Mouse (Mus musculus) gastrocnemius, postnatal 36 days (tissue): ENCODE data around the gene Kcnq1. TPM values are rescaled to one million over a fixed set of nuclear protein-coding genes. Genes with fewer than 3 reads are reported as not detected.

Experiments
- DNase-seq, 2 experiments: peaks; one replicate each; pipeline ENCODE4 v3.0.0; 2022
- intact Hi-C: fragments of 180-260 bp; cut with DNase I; formaldehyde crosslinking; loops from one replicate; pipeline ENCODE4 v1.15.1; 2025
- total RNA-seq, 2 experiments: library from RNA; stranded (reverse); gene quantifications; 2 replicates each; pipeline ENCODE4 v1.2.3; 2021

The Kcnq1 gene
- total RNA-seq, 2 experiments from 2014 or later: 0.31 to 0.69 TPM

DNA sequence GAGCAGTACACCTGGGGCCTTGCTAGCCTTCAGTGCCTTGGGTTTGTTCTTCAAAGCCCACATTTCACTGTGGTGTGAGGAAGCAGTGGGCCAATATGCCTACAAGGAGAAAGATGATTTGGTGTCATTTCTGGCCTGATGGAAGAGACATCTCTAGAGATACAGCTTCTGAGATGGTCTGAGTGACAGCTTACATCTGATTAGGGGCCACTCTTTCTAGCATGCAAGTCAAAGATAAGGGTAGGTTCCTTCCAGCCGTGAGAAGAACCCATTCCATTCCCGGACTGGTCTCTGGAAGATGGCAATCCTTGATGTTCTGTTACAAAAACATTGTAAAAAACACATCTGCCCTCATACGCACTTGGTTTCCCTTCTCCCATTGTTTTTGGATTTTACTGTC is 63.2 kb downstream of the Kcnq1 start:
- intact Hi-C loops: no loop called here

DNA sequence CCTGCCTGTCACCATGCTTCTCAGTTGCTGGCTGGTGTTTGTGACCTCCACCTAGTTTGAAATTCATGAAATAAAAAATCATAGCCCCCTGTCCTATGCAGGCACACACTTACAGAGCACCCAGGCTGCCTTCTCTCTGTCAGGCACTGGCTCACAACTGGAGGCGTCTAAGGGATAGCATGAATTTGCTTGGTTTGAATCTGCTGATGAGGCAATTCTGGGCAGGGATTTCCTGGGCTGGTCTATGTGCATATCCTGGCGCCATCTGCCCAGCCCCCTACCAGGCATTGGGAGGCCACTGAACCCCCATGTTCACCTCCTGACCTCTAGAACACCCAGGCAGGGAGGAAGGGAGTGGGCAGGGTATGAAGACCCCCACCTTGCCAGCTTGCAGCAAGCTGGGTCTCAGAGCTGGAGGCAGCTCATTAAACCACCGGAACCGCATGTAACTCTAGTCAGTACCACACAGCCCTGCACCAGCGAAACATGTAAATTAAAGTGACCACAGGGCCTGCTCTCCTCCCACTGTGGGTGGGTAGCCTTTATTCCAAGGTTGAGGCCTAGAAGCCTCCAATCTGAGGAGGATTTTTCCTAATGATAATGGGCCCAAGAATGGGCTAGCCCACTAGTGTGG is 66.9 kb downstream of the Kcnq1 start:
- intact Hi-C loops: no loop called here
- no peak for DNase-seq

More for the DNA sequence above, 63.2 kb downstream of the Kcnq1 start:
- no peak for DNase-seq

DNA sequence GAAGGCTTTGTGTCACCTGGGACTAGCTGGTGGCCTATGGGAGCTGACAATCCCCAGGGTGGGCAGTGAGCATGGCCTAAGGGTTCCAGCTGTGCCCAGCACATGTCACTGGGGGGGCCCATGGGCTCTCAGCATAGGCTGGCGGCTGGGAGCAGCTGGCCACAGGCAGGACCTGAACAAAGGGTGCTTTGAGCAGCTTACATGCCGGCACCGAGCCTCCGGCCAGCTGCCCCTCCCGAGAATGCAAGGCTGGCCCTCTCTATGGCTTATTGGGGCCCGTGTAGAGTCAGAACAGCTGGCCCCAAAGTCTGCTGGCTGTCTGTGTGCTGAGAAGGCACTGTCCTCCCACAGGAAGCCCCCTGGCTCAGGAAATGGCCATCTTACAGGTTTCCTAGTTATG is 68.5 kb downstream of the Kcnq1 start:
- no peak for DNase-seq
- intact Hi-C loops: no loop called here

- intact Hi-C loops: no loop called here
- no peak for DNase-seq
These were observed 72.7 kb downstream of the Kcnq1 start for GRCm38 (mm10) chr7:143178831-143179230.

DNA sequence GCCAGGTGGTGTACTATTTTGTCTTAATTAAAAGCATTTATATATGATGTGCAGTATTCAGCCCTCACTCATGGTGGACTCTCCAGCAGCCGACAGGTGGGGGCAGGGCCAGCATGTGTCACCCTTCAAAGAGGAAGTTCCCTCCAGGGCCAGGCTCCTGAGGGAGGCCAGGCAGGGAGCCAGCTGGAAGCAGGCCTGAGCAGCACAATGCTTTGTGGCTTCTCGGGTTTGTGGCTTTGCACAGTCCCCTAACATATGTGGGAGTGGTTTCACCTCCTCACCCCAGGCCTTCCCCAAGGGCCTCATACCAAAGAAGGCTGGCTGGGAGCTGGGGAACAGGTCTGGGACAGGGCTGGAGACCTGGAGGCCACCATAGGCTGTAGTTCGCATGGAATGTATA is 74.6 kb downstream of the Kcnq1 start:
- peak; percentile 21 to 34 for DNase-seq
- intact Hi-C loops: no loop called here

DNA sequence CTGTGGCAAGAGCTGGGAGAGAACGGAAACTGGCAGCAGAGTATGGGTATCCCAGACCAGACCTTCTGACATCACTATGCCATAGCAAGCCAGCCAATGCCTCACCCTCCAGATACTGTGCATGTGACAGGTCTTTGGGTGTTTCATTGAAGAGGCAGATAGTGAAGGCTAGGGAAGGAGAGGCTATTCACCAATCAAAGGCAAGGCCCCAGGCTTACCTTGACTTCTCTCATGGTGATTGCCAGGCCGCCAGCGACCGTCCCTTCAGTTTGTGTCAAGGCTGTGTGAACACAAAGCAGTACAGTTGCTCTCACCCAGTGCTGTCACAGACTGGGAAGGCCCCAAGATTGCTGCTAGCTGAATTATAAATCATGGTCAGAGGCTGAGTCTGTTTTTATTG is 75.1 kb downstream of the Kcnq1 start:
- intact Hi-C loops: no loop called here
- no peak for DNase-seq

DNA sequence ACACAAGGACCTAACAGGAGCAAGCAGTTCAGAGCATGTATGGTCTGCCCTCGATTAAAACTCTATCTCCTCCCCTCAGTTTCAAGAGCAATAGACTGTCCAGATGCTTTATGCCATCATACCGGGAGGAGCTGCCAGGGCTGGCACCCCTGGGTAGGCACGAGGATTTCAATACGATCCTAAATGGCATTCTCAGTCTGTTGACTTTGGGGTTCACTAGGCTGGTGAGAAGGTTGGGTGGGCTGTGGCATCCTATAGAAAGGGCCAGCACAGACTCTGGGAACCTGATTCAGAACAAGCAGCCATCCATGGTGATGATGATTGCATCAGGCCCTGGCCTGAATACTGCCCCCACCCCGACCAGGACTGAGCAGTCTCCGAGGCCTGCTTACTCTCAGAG is 79.3 kb downstream of the Kcnq1 start:
- DNase-seq: no peak
- intact Hi-C loops: no loop called here

GRCm38 (mm10) chr7:143186378-143186777 is 80.2 kb downstream of the Kcnq1 start:
- intact Hi-C loops: no loop called here
- no peak for DNase-seq

DNA sequence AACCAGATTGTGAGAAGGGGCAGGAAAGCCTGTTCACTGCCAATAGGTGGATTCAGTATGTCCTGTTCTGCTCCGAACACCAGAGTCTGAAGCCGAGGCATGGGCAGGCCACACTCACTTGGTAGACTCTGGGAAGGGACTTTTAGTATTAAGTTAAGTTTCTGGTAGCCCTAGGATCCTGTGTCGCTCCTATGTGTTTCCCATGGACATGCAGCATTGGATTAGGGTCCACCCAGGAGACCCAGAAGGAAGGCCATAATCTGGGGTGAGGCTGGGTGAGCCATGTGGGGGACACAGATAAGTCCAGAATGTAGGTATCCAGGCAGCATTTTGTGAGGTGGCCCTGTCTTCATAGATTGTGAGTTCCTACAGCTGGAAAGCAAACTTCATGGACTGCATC is 81.0 kb downstream of the Kcnq1 start:
- intact Hi-C loops: no loop called here
- DNase-seq: no peak

DNA sequence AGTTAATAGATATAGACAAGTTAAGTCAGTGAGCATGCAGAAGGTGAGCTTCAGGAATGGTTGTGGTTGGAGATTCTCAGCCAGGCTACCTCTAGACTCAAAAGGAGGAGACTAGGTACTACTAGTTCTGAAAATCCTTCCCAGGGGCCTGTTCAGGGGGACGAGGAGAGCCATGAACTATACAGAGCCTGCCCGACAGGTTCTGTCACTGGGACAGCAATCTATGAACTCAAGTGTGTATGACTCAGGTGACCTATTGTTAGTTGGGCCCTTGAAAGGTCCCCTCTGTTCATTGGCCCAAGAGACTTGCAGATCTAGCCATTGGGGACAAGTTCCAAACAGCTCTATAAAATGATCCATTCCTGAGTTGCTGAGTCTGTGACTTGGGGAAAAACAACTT is 82.4 kb downstream of the Kcnq1 start:
- DNase-seq: no peak
- intact Hi-C loops: no loop called here

DNA sequence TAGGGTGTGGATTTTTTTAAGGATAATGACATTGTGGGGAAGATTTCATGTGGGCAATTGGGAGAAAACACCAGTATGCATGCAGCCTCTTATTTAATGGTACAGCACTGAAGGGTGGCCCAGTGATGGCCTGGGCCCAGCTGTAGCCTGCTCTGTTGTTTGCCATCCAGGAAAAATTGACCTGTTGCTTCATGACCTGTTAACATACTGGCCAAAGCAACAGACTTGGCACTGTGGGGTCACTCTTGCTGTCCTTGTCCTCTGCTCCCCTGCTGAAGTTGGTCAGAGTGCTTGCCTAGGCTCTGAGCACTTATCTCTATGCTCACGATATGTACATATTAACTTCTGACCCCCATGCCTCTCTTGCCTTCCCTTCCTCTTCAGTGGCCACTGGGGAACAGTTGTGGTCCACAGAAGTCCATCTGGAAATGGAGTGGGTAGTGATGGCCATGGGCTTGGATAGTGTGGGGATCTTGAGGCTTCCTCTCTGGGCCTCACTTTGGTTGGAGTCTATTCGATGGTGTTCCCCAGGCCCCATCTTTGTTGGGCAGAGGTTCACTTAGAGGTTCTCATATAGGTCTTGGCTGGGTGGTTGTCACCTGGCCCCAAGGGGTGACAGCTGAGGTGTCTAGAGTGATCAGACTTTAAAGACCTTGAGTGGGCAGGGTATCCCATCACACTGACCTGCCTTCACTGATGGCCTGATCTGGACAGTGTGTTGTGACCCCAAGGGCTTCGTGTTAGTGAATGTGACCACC is 84.0 kb downstream of the Kcnq1 start:
- DNase-seq: no peak
- intact Hi-C loops: no loop called here

DNA sequence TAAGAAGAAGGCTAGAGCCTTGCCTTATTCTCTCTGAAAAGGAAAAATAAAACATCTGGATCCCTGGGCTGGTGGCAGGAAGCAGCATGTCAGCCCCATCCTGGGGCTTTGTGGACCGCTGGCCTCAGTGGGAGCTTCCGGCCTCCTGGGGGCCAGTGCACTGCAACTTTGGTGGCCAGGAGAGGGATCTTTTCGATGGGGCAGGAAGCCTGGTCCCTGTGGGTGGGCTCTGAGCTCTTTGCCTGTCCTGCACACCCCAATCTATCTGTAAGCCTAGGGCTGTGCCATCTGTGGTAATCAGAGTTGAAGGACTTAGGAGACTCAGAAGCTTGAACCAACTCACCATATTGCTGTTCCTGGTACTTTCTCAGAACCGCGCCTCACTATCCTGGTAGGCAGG is 84.7 kb downstream of the Kcnq1 start:
- intact Hi-C loops: no loop called here

DNA sequence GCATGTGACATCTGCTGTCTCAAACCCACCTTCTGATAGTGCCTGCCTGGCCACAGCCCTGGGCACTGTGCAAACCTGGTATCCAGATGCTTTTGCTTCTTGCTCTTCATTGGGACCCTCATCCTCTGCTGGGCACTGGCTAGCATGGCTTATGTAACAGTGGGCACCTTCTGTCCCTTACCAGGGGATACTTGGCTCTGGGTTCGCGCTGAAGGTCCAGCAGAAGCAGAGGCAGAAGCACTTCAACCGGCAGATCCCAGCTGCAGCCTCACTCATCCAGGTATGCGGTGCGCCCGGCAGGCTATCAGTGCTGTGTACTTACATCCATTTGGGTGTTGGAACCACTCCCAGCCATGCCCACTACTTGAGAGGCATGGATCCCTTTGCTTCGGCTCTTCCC is 86.2 kb downstream of the Kcnq1 start:
- DNase-seq: no peak
- intact Hi-C loops: no loop called here

More for the DNA sequence above, 84.7 kb downstream of the Kcnq1 start:
- no peak for DNase-seq

GRCm38 (mm10) chr7:143194064-143194463 is 87.9 kb downstream of the Kcnq1 start:
- DNase-seq: no peak
- intact Hi-C loops: no loop called here

GRCm38 (mm10) chr7:143197951-143198440 is 91.8 kb downstream of the Kcnq1 start:
- peak in 1 of 2 experiments; percentile 8 for DNase-seq
- intact Hi-C loops: no loop called here

GRCm38 (mm10) chr7:143198443-143198842 is 92.3 kb downstream of the Kcnq1 start:
- intact Hi-C loops: no loop called here
- peak in 1 of 2 experiments; percentile 8 for DNase-seq

DNA sequence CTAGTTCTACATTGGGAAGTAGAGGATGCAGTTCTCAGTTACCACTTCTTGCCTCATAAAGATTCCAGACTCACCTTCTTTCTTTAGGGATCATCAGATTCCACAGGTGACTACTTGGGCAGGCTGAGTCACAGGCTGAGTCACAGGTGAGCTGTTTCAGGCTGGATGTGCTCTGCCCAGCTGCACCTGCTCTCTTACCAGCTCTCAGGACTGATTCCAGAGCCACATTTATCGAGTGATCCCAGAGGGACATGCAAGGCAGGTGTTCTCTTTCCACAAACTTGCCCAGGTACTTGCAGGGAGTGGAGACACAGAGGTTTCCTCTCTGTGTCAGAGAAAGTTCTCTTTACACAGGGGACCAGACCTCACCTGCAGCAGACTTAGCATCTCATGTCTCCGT is 95.1 kb downstream of the Kcnq1 start:
- no peak for DNase-seq
- intact Hi-C loops: no loop called here

DNA sequence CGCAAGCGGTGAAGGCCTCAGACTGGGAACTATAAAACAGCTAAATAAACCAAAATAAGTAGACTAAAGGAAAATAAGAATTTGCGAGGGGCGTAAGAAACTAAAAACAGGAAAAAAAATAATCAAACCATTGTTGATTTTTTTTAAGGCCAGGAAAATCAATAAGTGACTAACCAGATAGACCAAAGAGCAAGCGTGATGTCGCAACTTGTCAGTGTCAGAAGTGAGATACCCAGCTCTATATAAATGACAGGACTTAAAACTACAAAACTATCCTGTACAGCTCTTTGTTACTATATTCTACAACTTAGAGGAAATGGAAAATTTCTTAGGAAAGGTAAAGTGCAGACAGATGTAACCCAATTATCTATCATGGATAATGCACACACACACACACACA is 97.7 kb downstream of the Kcnq1 start:
- no peak for DNase-seq
- intact Hi-C loops: no loop called here

- DNase-seq: no peak
- intact Hi-C loops: no loop called here
These were observed 100.9 kb downstream of the Kcnq1 start for GRCm38 (mm10) chr7:143207044-143207443.

GRCm38 (mm10) chr7:143210796-143211195 is 104.6 kb downstream of the Kcnq1 start:
- peak in 1 of 2 experiments; percentile 4 for DNase-seq
- intact Hi-C loops: no loop called here

- intact Hi-C loops: no loop called here
- no peak for DNase-seq
These were observed 145.0 kb downstream of the Kcnq1 start for GRCm38 (mm10) chr7:143251206-143251605.
